12 mouse cellular contexts compared by ENCODE assay signal in the genomic region with DNA sequence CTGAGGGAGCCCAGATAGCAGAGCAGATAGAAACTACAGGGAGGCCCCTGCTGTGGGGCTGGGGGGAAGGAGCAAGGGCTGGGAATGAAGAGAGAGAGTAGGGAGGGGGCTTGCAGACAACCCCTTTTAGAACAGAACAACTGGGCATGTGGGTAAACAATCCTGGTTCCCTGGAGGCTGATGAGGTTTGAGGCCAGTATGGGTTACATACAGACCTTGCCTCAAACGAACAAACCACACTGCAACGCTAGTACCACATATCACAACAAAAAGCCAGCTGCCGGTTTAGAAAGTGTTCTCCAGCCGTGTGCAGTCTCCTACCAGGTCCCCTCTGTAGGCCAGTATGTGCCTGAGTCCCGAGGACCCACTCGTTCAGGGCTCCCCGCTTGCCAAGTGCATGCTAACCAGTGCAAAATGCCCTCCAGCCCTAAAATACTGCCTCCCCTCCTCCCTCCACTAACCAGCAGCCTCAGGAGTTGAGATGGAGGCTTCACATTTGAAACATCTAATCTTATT. TPM values are rescaled to one million over a fixed set of nuclear protein-coding genes. Genes with fewer than 3 reads are reported as not detected.
A peak's percentile ranks its signal among the peaks of the same experiment; 100 is the strongest.
DNase-seq lines count a peak whose midpoint lies in the region; ATAC-seq and TF ChIP-seq lines count a peak whose summit lies in the region.
"Had no signal": no experiment of that assay in that cellular context is flagged by ENCODE, and none has a peak within 500 bp of the region (broad histone marks: within the 10 kb centered on the region; RNA-seq: fewer than 3 reads in every experiment).

No protein-coding gene starts in this region.

- H3K4me1 ChIP-seq in heart, embryonic 16.5 days (ENCODE audit: control insufficient read depth, insufficient read depth, low read length), result peaks cover 20% of the 10 kb centered on the region
- H3K4me1 ChIP-seq in midbrain, embryonic 10.5 days, result peaks cover 46% of the 10 kb centered on the region
- no peaks in the 10 kb centered on the region for H3K4me1 ChIP-seq in midbrain, embryonic 11.5 days (ENCODE audit: control insufficient read depth, insufficient read depth, low read length)
- H3K4me1 ChIP-seq in forebrain, postnatal 0 days (ENCODE audit: insufficient read depth), result no peaks in the 10 kb centered on the region
- peaks cover 9% of the 10 kb centered on the region; the same call in 1 of the 2 replicates for H3K4me1 ChIP-seq in midbrain, postnatal 0 days (ENCODE audit: insufficient read depth, low read length)

- no peak for DNase-seq in heart, adult 18-20 months
- no peak for DNase-seq in midbrain, embryonic 10.5 days (ENCODE audit: low spot score)
- DNase-seq in midbrain, embryonic 11.5 days (ENCODE audit: low spot score, missing footprints), result no peak
- DNase-seq in forebrain, postnatal 0 days, result no peak
- DNase-seq in midbrain, postnatal 0 days (ENCODE audit: low spot score), result no peak
- no peak for DNase-seq in ovary, adult 18-20 months (ENCODE audit: low spot score)
- DNase-seq in ovary, postnatal 36 days (ENCODE audit: low spot score), result no peak
- DNase-seq: cerebellum, adult 9-10 months; gastrocnemius, adult 2 months; kidney, adult 18-20 months; lung, adult 2 months had no signal

- peak overlapping the region; percentile 11; the same call in 1 of the 2 replicates for H3K27ac ChIP-seq in heart, embryonic 16.5 days (ENCODE audit: low read length)
- H3K27ac ChIP-seq in midbrain, embryonic 10.5 days (replicated peaks), result peak overlapping the region; percentile 47; the same call in 1 of the 2 replicates
- no peak overlapping the region for H3K27ac ChIP-seq in midbrain, embryonic 11.5 days (ENCODE audit: low read depth, low read length)
- no peak overlapping the region for H3K27ac ChIP-seq in forebrain, postnatal 0 days (ENCODE audit: low read depth, low read length)
- peak overlapping the region; percentile 52; the same call in 1 of the 2 replicates for H3K27ac ChIP-seq in midbrain, postnatal 0 days (ENCODE audit: low read depth, low read length)
- H3K27ac ChIP-seq: gastrocnemius, adult 2 months had no signal

- TF ChIP-seq CTCF in forebrain, postnatal 0 days (IDR thresholded peaks at IDR 0.05; ENCODE audit: low read depth), result no peak
- no peak for TF ChIP-seq CTCF in midbrain, postnatal 0 days (IDR thresholded peaks at IDR 0.05)

- no peak for ATAC-seq in heart, embryonic 16.5 days (replicated peaks; ENCODE audit: extremely low read depth, insufficient read depth, low FRiP score)
- no peak for ATAC-seq in midbrain, embryonic 11.5 days (ENCODE audit: low FRiP score)
- 0 out of 2 replicates have a peak, but pooled peaks have one; percentile 19 for ATAC-seq in forebrain, postnatal 0 days
- ATAC-seq in midbrain, postnatal 0 days (ENCODE audit: low FRiP score), result no peak

- peaks cover 5% of the 10 kb centered on the region; the same call in 1 of the 2 replicates for H3K36me3 ChIP-seq in heart, embryonic 16.5 days (ENCODE audit: control insufficient read depth, insufficient read depth)
- peaks cover 10% of the 10 kb centered on the region for H3K36me3 ChIP-seq in midbrain, embryonic 10.5 days
- no peaks in the 10 kb centered on the region for H3K36me3 ChIP-seq in midbrain, embryonic 11.5 days (ENCODE audit: control insufficient read depth, insufficient read depth, low read length)
- no peaks in the 10 kb centered on the region for H3K36me3 ChIP-seq in forebrain, postnatal 0 days (ENCODE audit: insufficient read depth)
- H3K36me3 ChIP-seq in midbrain, postnatal 0 days (ENCODE audit: insufficient read depth, low read length), result no peaks in the 10 kb centered on the region

- H3K4me3 ChIP-seq in heart, embryonic 16.5 days (ENCODE audit: low read length), result no peak overlapping the region
- H3K4me3 ChIP-seq in midbrain, embryonic 10.5 days, result no peak overlapping the region
- no peak overlapping the region for H3K4me3 ChIP-seq in midbrain, embryonic 11.5 days (ENCODE audit: low read depth, low read length)
- H3K4me3 ChIP-seq in forebrain, postnatal 0 days (ENCODE audit: low read depth, low read length), result no peak overlapping the region
- no peak overlapping the region for H3K4me3 ChIP-seq in midbrain, postnatal 0 days (ENCODE audit: low read depth, low read length)
- H3K4me3 ChIP-seq: gastrocnemius, adult 2 months had no signal

- H3K9ac ChIP-seq in heart, embryonic 16.5 days (ENCODE audit: low read length), result peak overlapping the region; percentile 3
- no peak overlapping the region for H3K9ac ChIP-seq in midbrain, embryonic 11.5 days (ENCODE audit: low read length)
- no peak overlapping the region for H3K9ac ChIP-seq in forebrain, postnatal 0 days
- no peak overlapping the region for H3K9ac ChIP-seq in midbrain, postnatal 0 days (replicated peaks; ENCODE audit: low read length, poor library complexity, severe bottlenecking)

- no peaks in the 10 kb centered on the region for H3K27me3 ChIP-seq in heart, embryonic 16.5 days (ENCODE audit: control insufficient read depth, insufficient read depth, low read length)
- no peaks in the 10 kb centered on the region for H3K27me3 ChIP-seq in midbrain, embryonic 10.5 days (ENCODE audit: low read depth, poor library complexity, severe bottlenecking)
- no peaks in the 10 kb centered on the region for H3K27me3 ChIP-seq in midbrain, embryonic 11.5 days (ENCODE audit: control insufficient read depth, insufficient read depth, low read length)
- H3K27me3 ChIP-seq in forebrain, postnatal 0 days (ENCODE audit: insufficient read depth, low read length), result no peaks in the 10 kb centered on the region
- no peaks in the 10 kb centered on the region for H3K27me3 ChIP-seq in midbrain, postnatal 0 days (ENCODE audit: insufficient read depth, low read length)

- peaks cover 3% of the 10 kb centered on the region; the same call in 1 of the 2 replicates for H3K9me3 ChIP-seq in heart, embryonic 16.5 days (replicated peaks; ENCODE audit: control insufficient read depth, low read length)
- H3K9me3 ChIP-seq in midbrain, embryonic 10.5 days (replicated peaks), result no peaks in the 10 kb centered on the region
- no peaks in the 10 kb centered on the region; the same call in 1 of the 2 replicates for H3K9me3 ChIP-seq in midbrain, embryonic 11.5 days (ENCODE audit: control insufficient read depth, low read length)
- no peaks in the 10 kb centered on the region for H3K9me3 ChIP-seq in forebrain, postnatal 0 days (ENCODE audit: low read length)
- H3K9me3 ChIP-seq in midbrain, postnatal 0 days (ENCODE audit: low read length), result no peaks in the 10 kb centered on the region

- H3K4me2 ChIP-seq in heart, embryonic 16.5 days (ENCODE audit: low read depth, low read length), result no peak overlapping the region
- no peak overlapping the region for H3K4me2 ChIP-seq in midbrain, embryonic 11.5 days
- H3K4me2 ChIP-seq in forebrain, postnatal 0 days (ENCODE audit: low read depth), result no peak overlapping the region
- no peak overlapping the region for H3K4me2 ChIP-seq in midbrain, postnatal 0 days (ENCODE audit: low read depth, low read length, poor library complexity, severe bottlenecking)

- WGBS in heart, embryonic 16.5 days, result 25% methylated on average over 7 of the region's 7 CpGs
- WGBS in midbrain, embryonic 10.5 days, result 41% methylated on average over 7 of the region's 7 CpGs
- WGBS in midbrain, embryonic 11.5 days, result 34% methylated on average over 7 of the region's 7 CpGs
- 30% methylated on average over 7 of the region's 7 CpGs for WGBS in forebrain, postnatal 0 days
- 35% methylated on average over 7 of the region's 7 CpGs for WGBS in midbrain, postnatal 0 days

RNA-seq across cellular contexts. Expression of gene Elovl5, which starts 32.6 kb away (rescaled TPM):
- polyA plus RNA-seq in heart, embryonic 16.5 days (2015; fragmentation: Nextera tagmentation; extraction: Ambion mirVana), result 62.2 and 67.3 TPM in 2 replicates
- total RNA-seq in heart, adult 18-20 months (2021), result 10 to 100 TPM; 37.3 to 39.0 TPM
- 97.0 and 102 TPM in 2 replicates for polyA plus RNA-seq in midbrain, embryonic 10.5 days (2016; fragmentation: Nextera tagmentation; extraction: Ambion mirVana)
- 98.2 and 105 TPM in 2 replicates for polyA plus RNA-seq in midbrain, embryonic 11.5 days (2014; fragmentation: Nextera tagmentation; extraction: Ambion mirVana)
- total RNA-seq in forebrain, postnatal 0 days (2014; rRNA removed), result 70.3 and 83.4 TPM in 2 replicates
- polyA plus RNA-seq in forebrain, postnatal 0 days (2015; fragmentation: Nextera tagmentation; extraction: Ambion mirVana), result 43.2 and 61.1 TPM in 2 replicates
- 79.4 and 80.0 TPM in 2 replicates for total RNA-seq in midbrain, postnatal 0 days (2014; rRNA removed)
- 58.4 and 59.2 TPM in 2 replicates for polyA plus RNA-seq in midbrain, postnatal 0 days (2015; fragmentation: Nextera tagmentation; extraction: Ambion mirVana)

Comparison
In these comparisons a context has a peak if more than half of its experiments do, and no peak if none do; other contexts are left out.
1. H3K27ac ChIP-seq: peak in heart, embryonic 16.5 days (single experiment), midbrain, embryonic 10.5 days (single experiment) and midbrain, postnatal 0 days (single experiment); none in midbrain, embryonic 11.5 days (single experiment) and forebrain, postnatal 0 days (single experiment).